Mouse (Mus musculus) hindbrain, embryonic 10.5 days (tissue): ENCODE data around the gene Cep72. TPM values are rescaled to one million over a fixed set of nuclear protein-coding genes. Genes with fewer than 3 reads are reported as not detected.
A peak's percentile ranks its signal among the peaks of the same experiment; 100 is the strongest.
"Not testable (repeated sequence)": the region's sequence is repeated elsewhere in the genome, so short reads cannot be mapped to it uniquely, and the experiment has no call there.

Experiments
- DNase-seq: peaks from one replicate; pipeline ENCODE4 v3.0.0-alpha.2; 2017; ENCODE audit warnings: low spot score
- H3K27ac ChIP-seq: fragments of 300-500 bp; sonication (generic); 2 replicates; pipeline ENCODE4 v1.5.1; 2016; ENCODE audit warnings: mild to moderate bottlenecking, moderate library complexity
- H3K27me3 ChIP-seq: fragments of 300-500 bp; sonication (generic); 2 replicates; pipeline ENCODE4 v1.6.1; 2016; ENCODE audit warnings: mild to moderate bottlenecking; ENCODE audit not compliant: poor library complexity, insufficient read depth, severe bottlenecking
- H3K36me3 ChIP-seq: fragments of 300-500 bp; sonication (generic); 2 replicates; pipeline ENCODE4 v1.6.1; 2016; ENCODE audit warnings: mild to moderate bottlenecking, moderate library complexity
- H3K4me1 ChIP-seq: fragments of 300-500 bp; sonication (generic); replicated peaks from 2 replicates; pipeline ENCODE4 v1.6.1; 2016; ENCODE audit warnings: mild to moderate bottlenecking
- H3K4me3 ChIP-seq: fragments of 300-500 bp; sonication (generic); 2 replicates; pipeline ENCODE4 v1.5.1; 2016; ENCODE audit warnings: mild to moderate bottlenecking, moderate library complexity
- H3K9me3 ChIP-seq: fragments of 300-500 bp; sonication (generic); 2 replicates; pipeline ENCODE4 v1.6.1; 2016; ENCODE audit warnings: mild to moderate bottlenecking, moderate library complexity
- WGBS: fragments of 180-500 bp; shearing (Covaris S2); methylation state at CpG from one replicate; pipeline ENCODE4 v1.1.7; 2016; 5-methylcytosine and 5-hydroxymethylcytosine counted together
- polyA plus RNA-seq: library from polyadenylated mRNA; unstranded; fragments of >200 nt; fragmentation: Nextera tagmentation; extraction: Ambion mirVana; gene quantifications from 2 replicates; pipeline ENCODE4 v1.2.1, GENCODE M21; 2016

The Cep72 gene
- polyA plus RNA-seq, 1 experiment from 2014 or later = 17.0 TPM

- Histone ChIP-seq H3K27me3 (no peaks in the 10 kb centered on the region), H3K4me1 (peaks cover 9% of the 10 kb centered on the region; the same call in 1 of the 2 replicates), H3K4me3 (no peak overlapping the region), H3K27ac (no peak overlapping the region), H3K9me3 (no peaks in the 10 kb centered on the region), H3K36me3 (no peaks in the 10 kb centered on the region)
- 73% methylated on average over 4 of the region's 4 CpGs for WGBS
- DNase-seq = no peak
These were observed 36.7 kb downstream of the Cep72 start for GRCm38 (mm10) chr13:74025151-74026081.

GRCm38 (mm10) chr13:74019006-74019405, 43.1 kb downstream of the Cep72 start:
- H3K4me3 ChIP-seq, DNase-seq, H3K36me3 ChIP-seq, H3K4me1 ChIP-seq, H3K27me3 ChIP-seq, H3K9me3 ChIP-seq, H3K27ac ChIP-seq: not testable (repeated sequence)
- WGBS = 89% methylated on average over 8 of the region's 8 CpGs

- no peaks in the 10 kb centered on the region for H3K27me3 ChIP-seq
- H3K36me3 ChIP-seq = no peaks in the 10 kb centered on the region
- H3K4me1 ChIP-seq = no peaks in the 10 kb centered on the region
- no peak for DNase-seq
- 76% methylated on average over 4 of the region's 4 CpGs for WGBS
- no peaks in the 10 kb centered on the region for H3K9me3 ChIP-seq
- H3K4me3 ChIP-seq = no peak overlapping the region
- no peak overlapping the region for H3K27ac ChIP-seq
These were observed 44.7 kb downstream of the Cep72 start for GRCm38 (mm10) chr13:74017426-74017825.

- H3K4me3 ChIP-seq = no peak overlapping the region
- DNase-seq = no peak
- H3K27ac ChIP-seq = no peak overlapping the region
- WGBS = 77% methylated on average over 4 of the region's 4 CpGs
- H3K36me3 ChIP-seq = no peaks in the 10 kb centered on the region
- peaks cover 14% of the 10 kb centered on the region for H3K27me3 ChIP-seq
- peaks cover under 1% of the 10 kb centered on the region for H3K4me1 ChIP-seq
- H3K9me3 ChIP-seq = no peaks in the 10 kb centered on the region
These were observed 46.2 kb downstream of the Cep72 start for GRCm38 (mm10) chr13:74015908-74016307.

- Histone ChIP-seq H3K36me3 (no peaks in the 10 kb centered on the region), H3K9me3 (no peaks in the 10 kb centered on the region), H3K27me3 (peaks cover 53% of the 10 kb centered on the region), H3K4me1 (peaks cover 24% of the 10 kb centered on the region), H3K27ac (no peak overlapping the region), H3K4me3 (peak overlapping the region; percentile 65)
- WGBS = 15% methylated on average over 3 of the region's 3 CpGs
- DNase-seq = no peak
These were observed 51.4 kb downstream of the Cep72 start for GRCm38 (mm10) chr13:74010678-74011077.

GRCm38 (mm10) chr13:74009791-74010614, 52.1 kb downstream of the Cep72 start:
- Histone ChIP-seq H3K4me1 (peaks cover 24% of the 10 kb centered on the region), H3K36me3 (no peaks in the 10 kb centered on the region), H3K4me3 (peak overlapping the region; percentile 65), H3K9me3 (no peaks in the 10 kb centered on the region), H3K27me3 (peaks cover 53% of the 10 kb centered on the region), H3K27ac (peak overlapping the region; percentile 70)
- 1% methylated on average over 55 of the region's 55 CpGs for WGBS
- peak; percentile 78 for DNase-seq

GRCm38 (mm10) chr13:74008948-74009718, 53.0 kb downstream of the Cep72 start, which contains the start of gene Tppp:
Gene Tppp, plus strand, starts transcription at chr13:74009407.
- under 1% methylated on average over 56 of the region's 56 CpGs for WGBS
- no peaks in the 10 kb centered on the region for H3K9me3 ChIP-seq
- peak within 1 kb of the TSS; percentile 70 for H3K27ac ChIP-seq
- H3K27me3 ChIP-seq = peaks cover 53% of the 10 kb centered on the region
- H3K4me3 ChIP-seq = peak within 1 kb of the TSS; percentile 65
- peaks cover 24% of the 10 kb centered on the region for H3K4me1 ChIP-seq
- DNase-seq = peak; percentile 85
- H3K36me3 ChIP-seq = no peaks in the 10 kb centered on the region

- H3K9me3 ChIP-seq, DNase-seq, H3K4me3 ChIP-seq, H3K27ac ChIP-seq, H3K36me3 ChIP-seq: not testable (repeated sequence)
- WGBS = 65% methylated on average over 2 of the region's 2 CpGs
- Histone ChIP-seq H3K27me3 (peaks cover 53% of the 10 kb centered on the region), H3K4me1 (peaks cover 24% of the 10 kb centered on the region)
These were observed 53.9 kb downstream of the Cep72 start for GRCm38 (mm10) chr13:74008216-74008615.

GRCm38 (mm10) chr13:74006881-74007280, 55.2 kb downstream of the Cep72 start:
- H3K36me3 ChIP-seq, DNase-seq, H3K27ac ChIP-seq, H3K4me3 ChIP-seq, H3K9me3 ChIP-seq: not testable (repeated sequence)
- WGBS = 90% methylated on average over 4 of the region's 4 CpGs
- H3K4me1 ChIP-seq = peaks cover 24% of the 10 kb centered on the region
- peaks cover 49% of the 10 kb centered on the region for H3K27me3 ChIP-seq

GRCm38 (mm10) chr13:74001492-74001891, 60.6 kb downstream of the Cep72 start:
- no peaks in the 10 kb centered on the region for H3K9me3 ChIP-seq
- H3K4me3 ChIP-seq = no peak overlapping the region
- H3K27me3 ChIP-seq = no peaks in the 10 kb centered on the region
- 80% methylated on average over 4 of the region's 4 CpGs for WGBS
- H3K27ac ChIP-seq = no peak overlapping the region
- H3K4me1 ChIP-seq = no peaks in the 10 kb centered on the region
- no peak for DNase-seq
- H3K36me3 ChIP-seq = no peaks in the 10 kb centered on the region

- no peak for DNase-seq
- H3K4me1 ChIP-seq = no peaks in the 10 kb centered on the region
- no peaks in the 10 kb centered on the region for H3K9me3 ChIP-seq
- H3K36me3 ChIP-seq = no peaks in the 10 kb centered on the region
- no peak overlapping the region for H3K27ac ChIP-seq
- 85% methylated on average over 6 of the region's 6 CpGs for WGBS
- H3K27me3 ChIP-seq = no peaks in the 10 kb centered on the region
- no peak overlapping the region for H3K4me3 ChIP-seq
These were observed 61.1 kb downstream of the Cep72 start for GRCm38 (mm10) chr13:74000961-74001360.

GRCm38 (mm10) chr13:74000519-74000918, 61.6 kb downstream of the Cep72 start:
- no peak for DNase-seq
- no peak overlapping the region for H3K27ac ChIP-seq
- no peak overlapping the region for H3K4me3 ChIP-seq
- no peaks in the 10 kb centered on the region for H3K27me3 ChIP-seq
- no peaks in the 10 kb centered on the region for H3K4me1 ChIP-seq
- no peaks in the 10 kb centered on the region for H3K36me3 ChIP-seq
- H3K9me3 ChIP-seq = no peaks in the 10 kb centered on the region
